Mouse (Mus musculus): ENCODE measurements around the gene Prkab1. TPM values are rescaled to one million over a fixed set of nuclear protein-coding genes. Genes with fewer than 3 reads are reported as not detected.

The Prkab1 gene
- polyA plus RNA-seq, 1 experiment from 2014 or later, result 79.0 TPM

- H3K27ac ChIP-seq, result peak overlapping the region; percentile 86
- 42% methylated on average over 15 of the region's 15 CpGs for WGBS
- peaks cover 7% of the 10 kb centered on the region for H3K36me3 ChIP-seq (ENCODE audit: insufficient read depth, low read length)
- no peak overlapping the region for H3K9ac ChIP-seq (ENCODE audit: low read depth, low read length)
- no peak for TF ChIP-seq CTCF (IDR thresholded peaks at IDR 0.05; ENCODE audit: low read depth)
- peaks cover 11% of the 10 kb centered on the region; the same call in 1 of the 2 replicates for H3K4me1 ChIP-seq (replicated peaks; ENCODE audit: insufficient read depth, low read length)
- ATAC-seq (replicated peaks; ENCODE audit: low FRiP score, low read depth), result peak; percentile 34; the same call in 1 of the 2 replicates
- no peak overlapping the region for H3K4me3 ChIP-seq (replicated peaks; ENCODE audit: low read depth, low read length)
- DNase-seq (ENCODE audit: low spot score), result peak; percentile 59
- no peaks in the 10 kb centered on the region for H3K9me3 ChIP-seq (replicated peaks; ENCODE audit: low read length)
- H3K4me2 ChIP-seq (ENCODE audit: low read length), result 0 out of 2 replicates have a peak overlapping the region, but pooled peaks have one; percentile 1
- no peaks in the 10 kb centered on the region for H3K27me3 ChIP-seq (ENCODE audit: insufficient read depth, low read length)
Measured at GRCm38 (mm10) chr5:116009091-116009851, 15.0 kb downstream of the Prkab1 start.

GRCm38 (mm10) chr5:116007723-116008122 is 16.6 kb downstream of the Prkab1 start:
- Histone ChIP-seq H3K27me3 (ENCODE audit: insufficient read depth, low read length) (no peaks in the 10 kb centered on the region), H3K9ac (ENCODE audit: low read depth, low read length) (no peak overlapping the region), H3K4me3 (replicated peaks; ENCODE audit: low read depth, low read length) (no peak overlapping the region), H3K4me1 (replicated peaks; ENCODE audit: insufficient read depth, low read length) (peaks cover 11% of the 10 kb centered on the region; the same call in 1 of the 2 replicates), H3K9me3 (replicated peaks; ENCODE audit: low read length) (no peaks in the 10 kb centered on the region), H3K27ac (peak overlapping the region; percentile 66), H3K36me3 (ENCODE audit: insufficient read depth, low read length) (no peaks in the 10 kb centered on the region), H3K4me2 (ENCODE audit: low read length) (no peak overlapping the region)
- no peak for TF ChIP-seq CTCF (IDR thresholded peaks at IDR 0.05; ENCODE audit: low read depth)
- 72% methylated on average over 13 of the region's 13 CpGs for WGBS
- ATAC-seq (replicated peaks; ENCODE audit: low FRiP score, low read depth) (no peak), DNase-seq (ENCODE audit: low spot score) (no peak)

- WGBS, result 65% methylated on average over 22 of the region's 22 CpGs
- no peak overlapping the region for H3K4me2 ChIP-seq (ENCODE audit: low read length)
- no peak for ATAC-seq (replicated peaks; ENCODE audit: low FRiP score, low read depth)
Measured at GRCm38 (mm10) chr5:116006324-116007099, 17.8 kb downstream of the Prkab1 start.

GRCm38 (mm10) chr5:116004271-116004670 is 20.0 kb downstream of the Prkab1 start:
- no peaks in the 10 kb centered on the region for H3K36me3 ChIP-seq (ENCODE audit: insufficient read depth, low read length)
- H3K9me3 ChIP-seq (replicated peaks; ENCODE audit: low read length), result no peaks in the 10 kb centered on the region
- WGBS, result 77% methylated on average over 10 of the region's 10 CpGs
- ATAC-seq (replicated peaks; ENCODE audit: low FRiP score, low read depth) (no peak), DNase-seq (ENCODE audit: low spot score) (no peak)
- no peaks in the 10 kb centered on the region for H3K27me3 ChIP-seq (ENCODE audit: insufficient read depth, low read length)
- no peak overlapping the region for H3K4me2 ChIP-seq (ENCODE audit: low read length)
- H3K27ac ChIP-seq, result 0 out of 2 replicates have a peak overlapping the region, but pooled peaks have one; percentile 19
- TF ChIP-seq CTCF (IDR thresholded peaks at IDR 0.05; ENCODE audit: low read depth), result no peak
- no peak overlapping the region for H3K4me3 ChIP-seq (replicated peaks; ENCODE audit: low read depth, low read length)
- peaks cover 4% of the 10 kb centered on the region; the same call in 1 of the 2 replicates for H3K4me1 ChIP-seq (replicated peaks; ENCODE audit: insufficient read depth, low read length)
- no peak overlapping the region for H3K9ac ChIP-seq (ENCODE audit: low read depth, low read length)

More at GRCm38 (mm10) chr5:116006324-116007099, 17.8 kb downstream of the Prkab1 start:
- Histone ChIP-seq H3K36me3 (ENCODE audit: insufficient read depth, low read length) (no peaks in the 10 kb centered on the region), H3K4me1 (replicated peaks; ENCODE audit: insufficient read depth, low read length) (peaks cover 11% of the 10 kb centered on the region; the same call in 1 of the 2 replicates), H3K9me3 (replicated peaks; ENCODE audit: low read length) (no peaks in the 10 kb centered on the region), H3K27me3 (ENCODE audit: insufficient read depth, low read length) (no peaks in the 10 kb centered on the region), H3K9ac (ENCODE audit: low read depth, low read length) (no peak overlapping the region), H3K4me3 (replicated peaks; ENCODE audit: low read depth, low read length) (no peak overlapping the region), H3K27ac (peak overlapping the region; percentile 66)
- no peak for TF ChIP-seq CTCF (IDR thresholded peaks at IDR 0.05; ENCODE audit: low read depth)
- DNase-seq (ENCODE audit: low spot score), result no peak

GRCm38 (mm10) chr5:116003825-116004224 is 20.5 kb downstream of the Prkab1 start:
- ATAC-seq (replicated peaks; ENCODE audit: low FRiP score, low read depth) (no peak), DNase-seq (ENCODE audit: low spot score) (peak; percentile 63)
- Histone ChIP-seq H3K4me3 (replicated peaks; ENCODE audit: low read depth, low read length) (no peak overlapping the region), H3K27ac (no peak overlapping the region), H3K4me1 (replicated peaks; ENCODE audit: insufficient read depth, low read length) (peaks cover 4% of the 10 kb centered on the region; the same call in 1 of the 2 replicates), H3K36me3 (ENCODE audit: insufficient read depth, low read length) (no peaks in the 10 kb centered on the region), H3K9ac (ENCODE audit: low read depth, low read length) (no peak overlapping the region), H3K4me2 (ENCODE audit: low read length) (no peak overlapping the region), H3K27me3 (ENCODE audit: insufficient read depth, low read length) (no peaks in the 10 kb centered on the region), H3K9me3 (replicated peaks; ENCODE audit: low read length) (no peaks in the 10 kb centered on the region)
- 36% methylated on average over 13 of the region's 13 CpGs for WGBS
- no peak for TF ChIP-seq CTCF (IDR thresholded peaks at IDR 0.05; ENCODE audit: low read depth)

GRCm38 (mm10) chr5:116003154-116003553 is 21.2 kb downstream of the Prkab1 start:
- ATAC-seq (replicated peaks; ENCODE audit: low FRiP score, low read depth) (no peak), DNase-seq (ENCODE audit: low spot score) (no peak)
- H3K27me3 ChIP-seq (ENCODE audit: insufficient read depth, low read length), result no peaks in the 10 kb centered on the region
- H3K27ac ChIP-seq, result no peak overlapping the region
- H3K4me2 ChIP-seq (ENCODE audit: low read length), result no peak overlapping the region
- no peak overlapping the region for H3K9ac ChIP-seq (ENCODE audit: low read depth, low read length)
- WGBS, result 69% methylated on average over 8 of the region's 8 CpGs
- H3K36me3 ChIP-seq (ENCODE audit: insufficient read depth, low read length), result no peaks in the 10 kb centered on the region
- peaks cover 4% of the 10 kb centered on the region; the same call in 1 of the 2 replicates for H3K4me1 ChIP-seq (replicated peaks; ENCODE audit: insufficient read depth, low read length)
- TF ChIP-seq CTCF (IDR thresholded peaks at IDR 0.05; ENCODE audit: low read depth), result no peak
- H3K4me3 ChIP-seq (replicated peaks; ENCODE audit: low read depth, low read length), result no peak overlapping the region
- H3K9me3 ChIP-seq (replicated peaks; ENCODE audit: low read length), result no peaks in the 10 kb centered on the region

Measured in kidney, postnatal 0 days (tissue).